Mouse (Mus musculus): Measurements from ENCODE around the gene Lrrn4.

Gene Lrrn4

DNA sequence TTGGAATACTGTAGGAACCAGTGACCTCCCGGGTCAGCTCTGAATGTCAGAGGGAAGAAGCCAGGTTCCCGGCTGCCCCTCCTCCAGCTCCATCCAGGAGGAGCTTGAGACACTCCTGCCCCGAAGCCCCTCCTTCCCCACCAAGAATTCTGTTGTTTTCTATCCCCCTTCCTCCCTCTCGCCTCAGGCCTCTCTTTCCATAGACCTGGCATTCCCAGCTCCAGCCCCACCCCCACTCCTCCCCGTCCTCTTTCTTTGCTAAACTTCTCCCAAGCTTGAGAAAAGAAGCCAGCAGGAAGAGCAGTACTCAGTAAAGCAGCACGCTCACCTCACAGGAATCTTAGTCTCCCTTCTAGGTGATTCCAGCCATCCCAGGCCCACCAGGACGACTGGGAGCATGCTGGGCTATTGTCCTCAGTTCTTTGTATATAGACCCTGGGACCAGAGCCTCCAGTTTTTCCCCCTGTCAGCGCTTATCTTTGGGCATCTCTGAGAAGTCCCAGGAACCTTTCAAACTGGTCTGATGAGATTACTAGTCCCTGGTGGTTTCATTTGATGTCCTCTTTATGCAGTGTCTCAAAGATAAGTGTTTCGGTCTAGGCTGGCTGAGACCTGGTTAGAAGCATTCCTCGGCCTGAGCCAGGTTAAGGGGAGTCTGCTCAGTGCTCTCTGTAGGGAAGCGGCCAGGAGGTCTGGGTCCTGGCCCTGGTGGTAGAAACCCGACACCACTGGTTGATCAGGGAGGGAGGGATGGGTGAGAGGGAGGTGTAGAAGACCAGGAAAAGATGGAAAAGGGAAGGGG lies at the start of gene Lrrn4:
Gene Lrrn4 (minus strand): TSS at position 48 of the 802 bp plus-strand sequence.
- DNase-seq, result no peak

DNA sequence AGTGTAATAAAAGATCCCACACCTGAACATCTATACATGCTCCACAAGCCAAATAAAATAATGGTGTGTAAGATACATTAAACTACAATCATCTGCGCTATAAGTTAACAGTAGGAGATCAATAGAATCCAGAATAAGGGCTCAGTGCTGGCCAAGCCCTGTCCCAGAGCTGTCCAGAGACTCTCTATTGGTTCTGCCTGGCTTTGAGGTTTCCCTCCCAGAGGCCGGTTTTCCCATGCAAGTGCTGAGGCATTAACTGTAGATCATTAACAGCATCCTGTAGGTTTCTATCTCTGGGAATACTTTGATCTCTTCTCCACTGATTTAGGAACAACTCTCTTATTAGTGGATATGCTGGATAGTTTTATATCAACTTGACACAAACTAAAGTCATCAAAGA lies 48.3 kb upstream of the Lrrn4 start:
- DNase-seq, result no peak

DNA sequence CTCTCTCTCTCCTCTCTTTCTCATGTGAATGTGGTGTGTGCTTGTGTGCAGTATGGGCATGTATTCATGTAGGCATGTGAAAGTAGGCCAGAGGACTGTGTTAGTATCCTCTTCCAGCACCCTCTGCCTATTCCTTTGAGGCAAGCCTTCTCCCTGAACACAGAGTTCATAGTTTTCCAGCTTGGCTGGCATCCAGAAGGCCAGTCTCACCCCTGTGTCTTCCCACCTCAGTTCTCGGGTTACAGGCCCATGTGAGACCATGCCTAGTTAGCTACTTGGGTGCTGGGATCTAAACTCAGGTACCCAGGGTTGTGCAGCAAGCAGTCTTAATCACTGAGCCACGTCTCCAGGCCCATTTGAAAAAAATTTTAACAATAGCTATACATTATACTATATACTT lies 47.2 kb upstream of the Lrrn4 start:
- no peak for DNase-seq

DNA sequence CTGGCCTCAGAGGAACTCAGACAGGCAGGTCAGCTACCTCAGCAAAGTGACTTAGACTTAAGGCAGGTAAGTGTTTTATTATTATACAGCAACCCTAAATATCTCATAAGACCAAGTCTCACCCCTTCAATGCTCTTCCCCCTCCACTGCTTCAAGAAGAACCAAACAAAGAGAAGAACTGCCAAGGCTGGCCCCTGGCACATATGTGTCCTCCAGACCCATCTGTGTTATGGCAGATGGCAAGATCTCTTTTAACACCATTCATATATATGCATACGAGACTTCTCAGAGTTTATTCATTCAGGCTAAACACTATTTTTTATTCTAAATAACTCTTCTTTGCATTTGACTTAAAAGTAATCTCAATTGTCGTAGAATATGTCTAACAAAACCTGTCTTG lies 46.6 kb upstream of the Lrrn4 start:
- no peak for DNase-seq

DNA sequence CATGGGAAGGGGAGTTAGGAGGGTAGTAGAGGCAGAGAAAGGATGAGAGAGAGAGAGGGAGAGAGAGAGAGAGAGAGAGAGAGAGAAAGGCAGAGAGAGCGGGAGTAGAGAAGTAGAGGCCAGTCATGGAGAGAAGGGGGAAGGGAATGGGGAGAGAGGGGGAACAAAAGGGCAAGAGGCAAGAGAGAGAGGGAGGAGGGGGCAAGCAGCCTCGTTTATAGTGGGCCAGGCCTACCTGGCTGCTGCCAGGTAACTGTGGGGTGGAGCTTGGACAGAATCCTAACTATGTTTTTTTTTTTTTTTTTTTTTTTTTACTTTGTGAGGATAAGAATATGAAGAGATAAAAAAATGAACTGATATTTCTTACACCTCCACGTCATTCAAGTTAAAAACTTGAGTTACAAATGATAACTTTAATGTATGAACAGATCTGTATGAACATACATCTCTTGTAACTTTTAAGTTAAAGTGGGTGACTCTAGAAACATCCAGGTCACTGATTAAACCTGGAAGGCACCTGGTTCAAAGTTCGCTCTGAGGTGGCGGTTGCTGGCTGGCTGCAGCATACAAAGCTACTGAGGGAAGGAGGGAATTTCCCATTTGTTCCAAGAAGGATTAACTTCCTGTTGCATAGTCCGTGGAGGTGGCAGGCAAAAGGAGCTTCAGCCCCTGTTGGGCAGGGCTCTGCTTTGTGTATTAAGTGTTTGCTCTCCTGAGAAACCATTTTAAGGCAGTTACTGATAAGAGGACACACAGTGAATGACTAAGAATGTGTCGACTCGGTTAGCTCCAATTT lies 42.8 kb upstream of the Lrrn4 start:
- no peak for DNase-seq

DNA sequence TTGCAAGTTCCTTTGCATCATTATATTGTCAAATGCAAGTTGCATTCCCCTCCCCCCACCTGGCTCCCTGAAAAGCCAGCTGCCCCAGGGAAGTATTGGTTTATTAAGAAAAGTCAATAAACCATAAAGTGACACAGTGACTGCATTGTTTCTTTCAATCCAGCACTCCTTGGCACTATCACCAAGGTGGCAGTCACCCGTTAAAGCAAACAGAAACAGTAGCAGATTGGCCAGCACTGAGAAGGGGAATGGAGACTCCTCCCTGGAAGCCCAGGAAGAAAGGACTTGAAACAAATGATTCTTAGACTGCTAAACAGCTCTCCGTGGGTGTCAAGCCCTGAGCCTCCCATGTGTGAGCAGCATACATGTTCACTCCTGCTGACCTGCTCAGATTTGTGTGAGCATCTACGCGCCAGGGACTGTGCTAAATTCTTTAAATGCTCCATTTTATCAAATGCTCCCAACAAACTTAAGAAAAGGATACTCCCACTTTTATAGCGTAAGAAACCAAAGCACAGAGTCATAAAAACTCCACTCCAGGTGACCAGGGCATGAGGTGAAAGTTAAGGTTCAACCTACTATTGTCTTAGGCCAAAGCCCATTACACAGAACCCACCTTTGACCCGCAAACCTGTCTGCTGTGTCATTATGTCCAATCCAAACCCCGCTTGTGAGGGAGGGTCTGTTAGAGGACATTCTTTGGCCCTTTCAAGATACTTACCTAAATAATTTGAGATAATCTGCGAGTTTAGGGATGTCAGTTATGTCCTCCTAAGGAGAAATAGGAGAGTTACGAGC lies 41.6 kb upstream of the Lrrn4 start:
- no peak for DNase-seq

DNA sequence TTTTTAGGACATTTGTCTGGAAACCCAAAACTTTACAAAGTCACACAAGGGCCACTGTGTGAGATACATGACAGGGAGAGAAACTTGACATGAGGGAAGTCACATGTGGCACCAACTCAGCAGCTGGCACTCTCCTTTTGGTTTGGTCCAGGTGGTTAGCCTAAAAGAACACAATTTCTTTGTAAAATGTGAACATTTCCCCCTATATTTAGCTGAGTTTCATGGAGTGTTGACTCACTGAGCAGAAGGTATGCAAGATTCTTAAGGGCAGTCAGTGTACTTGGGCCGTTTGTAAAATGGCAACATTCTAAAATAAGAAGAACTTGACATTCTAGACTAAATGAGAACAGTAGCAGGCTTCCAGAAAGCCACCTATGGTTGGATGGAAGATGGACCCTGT lies 34.1 kb upstream of the Lrrn4 start:
- DNase-seq, result no peak

DNA sequence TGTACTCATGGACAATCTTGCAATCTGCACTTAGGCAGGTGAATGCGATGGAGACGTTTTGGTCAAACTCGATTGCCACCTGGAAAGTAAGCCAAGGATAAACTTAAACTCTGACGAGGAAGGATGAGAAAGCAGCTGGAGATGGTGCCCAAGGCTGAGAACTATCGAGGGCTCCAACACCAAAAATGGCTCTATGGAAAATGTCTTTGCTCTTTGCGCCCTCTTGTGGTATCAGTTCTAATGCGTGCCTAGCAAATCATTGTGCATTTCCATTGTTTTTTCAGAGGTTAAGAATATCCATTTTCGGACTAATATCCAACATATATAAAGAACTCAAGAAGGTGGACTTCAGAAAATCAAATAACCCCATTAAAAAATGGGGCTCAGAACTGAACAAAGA lies 26.1 kb upstream of the Lrrn4 start:
- peak; percentile 34 for DNase-seq

DNA sequence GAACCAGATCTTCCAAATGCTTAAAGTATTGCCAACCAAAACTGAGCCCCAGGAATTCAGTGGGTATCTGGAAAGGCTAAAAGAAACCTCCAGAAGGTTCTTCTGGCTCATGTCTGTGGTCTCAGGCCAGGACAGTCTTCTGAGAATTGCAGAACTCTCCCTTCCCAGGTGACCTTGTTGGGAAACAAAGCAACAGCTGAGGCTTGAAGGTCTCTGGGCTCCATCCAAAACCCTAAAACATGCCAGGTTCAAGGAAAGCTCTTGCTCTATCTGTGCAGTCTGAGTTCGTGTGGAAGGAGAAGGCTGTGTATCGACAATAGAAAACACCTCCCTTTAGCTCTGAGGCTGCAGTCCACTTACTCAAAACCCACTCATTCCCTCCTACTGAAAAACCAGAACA lies 24.3 kb upstream of the Lrrn4 start:
- DNase-seq, result no peak

DNA sequence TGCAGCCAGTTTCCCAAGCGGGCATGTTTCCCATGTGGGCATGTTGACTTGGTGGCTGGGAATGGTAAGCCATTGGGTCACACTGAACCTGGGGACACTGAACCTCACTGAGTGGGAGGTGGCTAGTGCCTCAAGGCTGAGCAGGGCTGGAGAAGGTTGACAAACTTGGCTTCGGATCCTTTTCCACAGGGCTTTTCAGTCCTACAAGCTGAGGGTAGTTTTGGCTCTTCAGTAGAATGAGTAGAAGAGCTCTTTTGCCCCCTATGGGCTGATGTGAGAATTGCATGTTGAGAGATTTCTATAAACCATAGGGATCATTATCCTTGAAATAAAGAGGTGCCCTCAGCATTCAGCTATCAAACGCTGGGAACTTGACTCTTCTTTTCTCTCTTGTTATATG lies 22.8 kb upstream of the Lrrn4 start:
- DNase-seq, result peak; percentile 45

DNA sequence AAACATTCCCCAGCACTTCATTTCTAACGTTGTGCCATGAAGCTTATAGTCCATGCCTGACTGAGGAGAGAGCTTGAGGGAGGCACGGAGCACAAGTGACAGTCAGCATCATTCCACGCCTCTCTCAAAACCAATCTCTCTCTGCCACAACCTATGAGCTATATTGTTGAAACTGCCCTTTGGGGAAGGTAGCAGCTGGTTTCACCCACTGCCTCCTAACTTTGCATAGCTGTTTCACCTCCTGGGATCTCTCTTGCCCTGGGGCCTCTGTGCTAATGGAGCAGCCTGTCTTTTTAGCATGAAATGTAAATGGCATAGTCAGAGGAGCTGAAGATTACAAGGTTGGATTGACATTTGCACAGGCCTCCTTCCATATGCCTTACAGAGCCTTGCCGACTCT lies 21.4 kb upstream of the Lrrn4 start:
- DNase-seq, result no peak

DNA sequence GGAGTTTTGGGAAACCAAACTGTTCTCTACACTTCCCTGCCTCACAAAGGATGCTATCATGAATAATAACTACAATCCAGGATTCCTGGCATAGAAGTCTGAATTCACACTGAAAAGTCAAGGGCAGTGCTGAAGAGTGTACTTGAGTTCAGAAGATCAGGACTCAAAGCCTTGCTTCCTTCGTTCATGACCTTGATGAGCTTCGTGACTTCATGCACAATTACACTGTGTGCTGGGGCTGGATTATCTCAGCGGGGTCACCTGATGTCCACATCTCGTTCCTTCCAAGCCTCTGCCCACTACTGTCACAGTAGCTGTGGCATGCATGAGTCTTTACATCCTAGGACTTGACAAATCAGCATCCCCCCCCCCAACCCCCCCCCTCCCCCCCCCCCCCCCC lies 20.9 kb upstream of the Lrrn4 start:
- no peak for DNase-seq

DNA sequence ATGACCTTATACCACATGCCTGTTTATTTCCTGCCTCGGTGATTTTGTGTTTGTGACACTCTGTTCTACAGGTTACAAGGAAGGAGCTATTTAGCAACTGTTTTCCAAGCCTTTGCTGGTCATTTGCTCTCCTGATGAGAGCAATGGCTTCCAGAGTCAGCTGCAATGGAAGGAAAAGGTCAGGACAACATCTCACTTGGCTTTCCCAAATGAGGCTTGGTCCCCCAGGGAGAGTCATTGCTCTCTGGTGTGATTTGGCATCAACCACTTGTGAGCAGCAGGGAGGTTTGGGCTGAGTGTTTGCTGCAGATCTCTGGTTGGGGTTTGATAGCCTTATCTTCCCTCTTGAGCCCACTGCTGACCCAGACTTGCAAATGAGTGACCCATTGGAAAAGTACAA lies 19.9 kb upstream of the Lrrn4 start:
- DNase-seq, result no peak

DNA sequence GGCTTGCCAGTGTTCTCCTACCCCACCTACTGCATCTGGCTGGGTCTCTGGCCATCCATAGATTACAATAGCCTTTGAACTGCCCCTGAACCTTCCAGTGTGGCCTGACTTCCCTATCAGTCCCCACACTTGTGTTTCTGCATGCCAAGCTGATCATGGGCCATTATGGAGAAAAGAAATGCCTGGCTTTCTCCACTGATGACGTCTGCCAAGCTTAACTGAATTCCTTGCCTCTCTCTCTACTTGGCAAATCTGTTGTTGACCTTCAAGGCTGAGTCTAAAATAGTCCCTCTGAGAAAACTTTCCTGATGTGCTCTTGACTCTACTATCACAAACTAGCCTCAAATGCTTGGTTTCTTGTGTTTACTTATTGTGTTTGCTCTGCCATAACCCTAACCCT lies 17.5 kb upstream of the Lrrn4 start:
- no peak for DNase-seq

DNA sequence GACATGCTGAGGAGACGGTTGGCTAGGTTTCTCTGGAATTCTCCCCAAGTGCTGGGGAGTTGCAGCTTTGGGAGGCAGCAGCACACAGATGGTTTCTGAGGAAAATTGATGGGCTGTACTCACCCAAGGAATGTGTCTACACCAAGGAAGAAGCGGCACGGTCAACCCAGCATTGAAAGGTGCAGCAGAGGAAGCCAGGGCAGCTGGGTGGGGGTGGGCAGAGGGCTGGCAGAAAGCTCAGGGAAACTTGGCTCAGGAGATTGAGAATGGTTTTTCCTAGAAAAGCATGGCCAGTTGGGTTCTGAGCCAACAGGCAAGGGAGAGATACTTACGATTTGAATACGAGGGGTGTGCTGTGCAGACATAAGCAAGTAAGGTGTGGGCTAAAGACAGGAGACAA lies 13.1 kb upstream of the Lrrn4 start:
- no peak for DNase-seq

DNA sequence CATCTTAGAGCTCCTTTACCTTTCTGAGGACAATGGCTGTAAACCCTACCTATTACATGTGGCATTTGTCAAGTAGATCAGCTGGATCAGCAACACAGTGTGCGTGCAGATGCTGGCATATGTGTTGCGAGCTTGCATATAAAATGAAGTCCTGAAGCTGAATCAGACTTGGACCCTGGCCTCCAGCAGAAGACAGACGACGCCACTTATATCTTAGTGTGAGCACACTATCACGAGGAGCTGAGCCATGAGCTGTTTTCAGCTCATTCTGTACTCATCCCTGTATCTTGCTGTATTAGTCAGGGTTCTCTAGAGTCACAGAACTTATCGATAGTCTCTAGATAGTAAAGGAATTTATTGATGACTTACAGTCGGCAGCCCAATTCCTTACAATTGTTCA lies 4.6 kb upstream of the Lrrn4 start:
- no peak for DNase-seq

DNA sequence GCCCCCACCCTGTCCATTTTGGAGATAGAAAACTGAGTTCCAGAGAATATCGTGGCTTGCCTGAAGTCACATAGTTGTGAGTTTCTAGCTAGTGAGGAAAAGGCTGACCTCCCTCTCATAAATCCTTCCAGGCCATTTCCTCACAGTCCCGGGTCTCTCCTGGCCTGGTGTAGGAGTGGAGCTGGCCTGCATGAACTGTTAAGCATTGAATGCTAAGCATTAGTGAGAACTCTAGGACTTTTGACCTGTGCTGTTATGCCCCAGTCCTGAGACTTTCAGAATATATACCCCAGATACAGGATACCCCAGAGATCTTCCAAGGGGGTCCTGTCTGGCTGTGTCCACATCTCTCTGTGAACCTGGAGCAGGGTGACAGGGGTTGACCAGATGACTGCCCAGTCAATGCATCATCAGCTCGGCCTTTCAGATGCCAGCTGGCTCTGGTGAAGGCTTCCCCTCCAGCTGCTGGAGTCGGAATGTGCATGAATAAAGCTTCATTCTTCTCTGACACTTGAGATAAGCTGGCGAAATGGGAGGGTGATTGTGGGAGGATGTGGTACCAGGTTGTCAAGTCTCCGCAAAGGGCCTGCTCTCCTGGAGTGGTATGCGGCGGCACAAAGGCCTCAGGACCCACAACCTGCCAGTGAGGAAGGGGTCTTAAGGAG lies 3.7 kb upstream of the Lrrn4 start:
- DNase-seq, result no peak

DNA sequence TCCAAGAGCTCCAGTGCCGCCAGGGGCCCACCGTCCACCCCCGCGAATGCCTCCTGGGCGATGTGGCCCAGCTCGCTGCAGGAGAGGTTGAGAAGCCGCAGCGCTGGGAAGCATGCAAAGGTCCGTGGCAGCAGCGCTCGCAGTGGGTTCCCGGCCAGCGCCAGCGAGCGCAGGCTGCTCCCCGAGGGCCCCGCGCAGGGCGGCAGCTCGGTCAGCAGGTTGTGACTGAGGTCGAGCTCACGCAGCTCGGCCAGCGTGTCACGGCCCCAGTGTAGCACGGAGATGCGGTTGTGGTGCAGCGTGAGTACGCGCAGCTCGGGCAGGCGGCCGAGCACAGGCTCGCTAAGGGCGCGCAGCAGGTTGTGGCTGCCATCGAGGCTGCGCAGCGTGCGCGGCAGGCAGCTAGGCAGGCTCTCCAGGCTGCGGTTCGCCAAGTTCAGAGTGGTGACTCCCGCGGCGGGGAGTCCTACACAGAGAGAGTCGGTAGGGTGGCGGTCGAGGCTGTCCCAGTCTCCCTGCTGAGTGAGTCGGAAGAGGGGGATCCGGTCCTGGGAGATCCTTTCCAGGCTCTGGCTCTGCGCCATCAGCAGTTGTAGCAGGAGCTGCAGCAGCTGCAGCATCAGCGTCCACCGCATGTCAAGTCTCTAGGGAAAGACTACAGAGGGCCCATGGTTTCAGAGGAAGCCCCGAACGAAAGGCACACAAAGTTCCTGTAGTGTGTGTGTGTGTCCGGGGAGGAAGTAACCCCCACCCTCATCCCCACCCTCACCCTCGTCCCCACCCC lies 1.2 kb downstream of the Lrrn4 start:
- peak; percentile 23 for DNase-seq

DNA sequence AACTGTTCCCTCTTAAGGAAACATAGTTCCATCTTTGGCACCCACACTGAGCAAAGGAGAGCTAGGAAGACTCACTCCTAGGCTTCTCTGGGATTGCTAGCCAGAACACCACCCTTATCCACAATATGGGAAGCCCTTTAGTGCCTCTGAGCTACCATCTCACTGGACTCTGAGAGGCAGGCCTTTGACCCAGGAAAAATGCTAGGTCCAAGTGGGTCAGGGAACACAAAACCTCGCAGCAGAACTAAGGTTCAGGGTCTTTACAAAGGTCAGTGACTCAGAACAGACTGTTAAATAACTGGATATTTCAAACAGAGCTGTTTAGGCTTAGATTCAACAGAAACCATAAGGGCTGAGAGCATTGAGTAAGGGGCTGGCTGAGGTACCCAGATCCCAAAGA lies 3.7 kb downstream of the Lrrn4 start:
- DNase-seq, result no peak

DNA sequence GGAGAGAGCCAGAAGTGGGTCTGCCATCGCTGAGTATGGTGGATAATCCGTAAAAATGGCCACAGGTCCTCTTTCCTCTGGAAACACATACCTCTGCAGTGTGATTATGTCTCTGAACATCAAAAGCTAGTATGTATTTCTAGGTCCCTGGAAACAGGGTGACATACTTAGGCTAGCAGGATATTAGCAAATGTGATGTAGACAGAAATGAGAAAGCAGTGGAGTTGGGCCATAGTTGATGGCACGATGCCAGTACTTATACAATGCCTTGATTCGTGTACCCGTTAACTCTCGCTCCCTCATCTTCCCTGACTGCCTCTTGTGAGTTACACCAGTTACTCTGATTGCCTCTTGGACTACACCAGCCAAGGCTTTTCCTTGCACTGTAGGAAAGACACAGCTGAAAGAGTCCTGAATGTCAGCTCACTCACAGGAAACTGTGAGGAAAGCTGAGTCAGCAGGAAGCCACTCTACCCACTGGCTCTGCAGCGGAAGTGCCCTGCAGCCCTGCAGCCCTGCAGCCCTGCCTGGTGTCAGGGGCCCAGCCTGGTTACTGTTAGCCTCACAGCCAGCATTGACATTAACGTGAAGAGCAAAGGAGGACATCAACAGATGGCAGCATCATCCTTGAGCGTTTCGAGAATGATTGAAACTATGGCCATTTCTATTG lies 6.9 kb downstream of the Lrrn4 start:
- DNase-seq, result peak; percentile 34

DNA sequence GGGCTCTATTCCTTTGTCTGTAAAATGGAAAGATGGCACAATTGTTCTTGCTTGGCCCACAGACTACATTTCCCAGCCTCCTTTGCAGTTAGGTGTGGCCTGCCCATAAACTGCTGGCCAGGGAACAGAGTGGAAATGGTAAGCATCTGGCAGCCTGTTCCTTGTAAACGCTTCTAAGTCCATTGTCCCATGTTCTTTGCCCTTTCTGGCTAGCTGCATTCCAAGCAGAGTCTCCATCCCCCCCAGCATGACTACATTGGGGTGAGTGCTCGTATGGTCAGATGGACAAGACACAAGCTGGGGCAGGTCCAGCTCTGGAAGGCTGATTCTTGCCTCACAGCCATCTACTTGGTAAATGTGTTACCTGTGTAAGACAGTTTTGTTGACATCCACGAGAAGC lies 9.0 kb downstream of the Lrrn4 start:
- DNase-seq, result no peak

DNA sequence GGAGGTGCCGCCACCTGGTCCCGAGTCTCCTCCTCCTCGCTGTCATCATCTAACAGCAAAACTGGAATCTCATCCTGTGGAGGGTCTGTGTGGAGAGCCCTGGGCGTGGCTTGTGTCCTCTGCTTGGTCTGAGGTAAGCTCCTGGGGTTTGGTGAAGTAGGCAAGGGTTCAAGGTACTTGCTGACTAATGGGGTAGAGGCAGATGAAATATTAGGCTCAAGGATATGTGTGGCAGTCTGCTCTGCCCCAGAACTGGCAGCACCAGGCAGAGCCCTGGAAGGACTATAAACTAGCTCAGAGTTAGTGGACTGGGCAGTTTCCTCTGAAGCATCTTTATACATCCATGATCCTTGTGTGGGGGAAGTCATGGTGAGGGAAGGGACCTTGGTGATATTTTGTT lies 10.4 kb downstream of the Lrrn4 start:
- DNase-seq, result no peak

Measured in thymus, postnatal 14 days (tissue).